Mouse (Mus musculus) C2C12 (cell line): ENCODE measurements around the gene Lemd1. TPM values are rescaled to one million over a fixed set of nuclear protein-coding genes. Genes with fewer than 3 reads are reported as not detected.

Experiments
- H3K27me3 ChIP-seq: one replicate; pipeline ENCODE4 v1.6.1; 2011; ENCODE audit not compliant: control insufficient read depth, insufficient read depth, insufficient read length
- H3K36me3 ChIP-seq: one replicate; pipeline ENCODE4 v1.6.1; 2011; ENCODE audit not compliant: control insufficient read depth, insufficient read depth
- H3K4me3 ChIP-seq: one replicate; pipeline ENCODE4 v1.5.1; 2011; ENCODE audit warnings: mild to moderate bottlenecking, control low read depth; ENCODE audit not compliant: poor library complexity, insufficient read depth, severe bottlenecking
- H3K79me2 ChIP-seq: one replicate; pipeline ENCODE4 v1.6.1; 2011; ENCODE audit not compliant: control insufficient read depth, insufficient read depth
- H3K79me3 ChIP-seq: one replicate; pipeline ENCODE4 v1.6.1; 2011; ENCODE audit warnings: low read depth, control low read depth
- H3ac ChIP-seq: one replicate; pipeline ENCODE3; 2011; ENCODE audit warnings: low read depth; ENCODE audit not compliant: control insufficient read depth, insufficient read length
- CEBPB ChIP-seq: IDR thresholded peaks from one replicate; pipeline ENCODE4 v1.6.1; 2011; ENCODE audit warnings: low read depth, mild to moderate bottlenecking, control low read depth, moderate library complexity
- CTCF ChIP-seq: IDR thresholded peaks from one replicate; pipeline ENCODE4 v1.5.1; 2011; ENCODE audit not compliant: control insufficient read depth, insufficient read depth, insufficient read length
- FOSL1 ChIP-seq: IDR thresholded peaks from one replicate; pipeline ENCODE4 v1.8.0; 2011; ENCODE audit warnings: mild to moderate bottlenecking, low read length; ENCODE audit not compliant: poor library complexity, insufficient read depth, severe bottlenecking
- MAX ChIP-seq: IDR thresholded peaks from one replicate; pipeline ENCODE4 v1.6.1; 2011; ENCODE audit warnings: mild to moderate bottlenecking, control low read depth
- MYOD1 ChIP-seq: IDR thresholded peaks from one replicate; pipeline ENCODE4 v1.6.1; 2011; ENCODE audit warnings: low read depth; ENCODE audit not compliant: control insufficient read depth, insufficient read length
- MYOG ChIP-seq: IDR thresholded peaks from one replicate; pipeline ENCODE4 v1.6.1; 2011; ENCODE audit not compliant: control insufficient read depth, insufficient read length; ENCODE audit errors: extremely low read depth
- USF1 ChIP-seq: IDR thresholded peaks from one replicate; pipeline ENCODE4 v1.6.1; 2011; ENCODE audit warnings: low read depth, mild to moderate bottlenecking, control low read depth, moderate library complexity
- polyA plus RNA-seq: library from polyadenylated mRNA; unstranded; fragments of >200 nt; fragmentation: generic; extraction: Trizol; gene quantifications from one replicate; pipeline ENCODE4 v1.2.1, GENCODE M21; 2012; ENCODE audit warnings: missing spikeins

The Lemd1 gene
- polyA plus RNA-seq, 1 experiment: 0.14 TPM

DNA sequence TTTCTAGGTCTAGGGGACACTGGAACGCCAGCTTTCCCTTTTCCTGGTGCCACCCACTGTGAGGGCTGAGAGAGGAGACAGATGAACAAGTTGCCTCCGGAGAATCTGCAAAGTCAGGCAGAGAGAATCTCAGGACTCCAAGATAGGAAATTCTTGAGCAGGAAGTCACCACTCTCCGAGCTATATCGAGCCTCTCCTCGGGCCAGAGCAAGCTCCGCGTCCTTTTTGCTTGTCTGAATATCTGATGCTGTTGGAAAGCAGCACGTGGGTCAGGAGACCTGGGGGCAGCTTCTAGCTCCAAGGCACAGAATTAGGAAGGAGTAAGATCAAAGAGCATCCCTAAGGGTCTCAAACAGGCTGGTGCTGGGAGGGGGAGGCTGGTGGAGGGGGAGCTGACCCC lies 37.5 kb upstream of the Lemd1 start:
- Histone ChIP-seq H3K27me3 (no peaks in the 10 kb centered on the region), H3K79me2 (no peaks in the 10 kb centered on the region), H3ac (no peak overlapping the region), H3K36me3 (no peaks in the 10 kb centered on the region), H3K79me3 (no peaks in the 10 kb centered on the region), H3K4me3 (no peak overlapping the region)
- no peak for TF ChIP-seq USF1
- no peak for TF ChIP-seq MYOG
- TF ChIP-seq FOSL1: no peak
- TF ChIP-seq CTCF: no peak
- TF ChIP-seq MYOD1: no peak
- TF ChIP-seq MAX: no peak
- TF ChIP-seq CEBPB: no peak

DNA sequence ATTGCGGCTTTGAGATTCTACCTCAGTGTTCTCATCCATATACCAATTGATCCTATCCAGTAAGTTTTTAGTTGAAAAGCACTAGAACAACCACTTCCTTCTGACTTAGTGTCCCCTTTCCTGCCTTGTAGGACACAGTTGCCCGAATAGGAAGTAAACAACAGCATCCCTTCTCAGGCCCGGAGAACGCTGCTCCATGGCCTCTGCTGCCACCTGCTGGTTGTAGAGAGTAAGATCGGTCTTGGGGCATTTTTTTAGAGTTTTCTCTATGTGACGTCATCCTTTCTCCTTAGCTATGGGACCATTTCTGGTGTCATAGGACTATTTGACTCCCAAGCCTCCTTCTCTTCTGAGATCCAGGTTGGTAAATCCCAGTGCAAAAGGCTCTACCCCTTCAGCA lies 35.5 kb upstream of the Lemd1 start:
- H3ac ChIP-seq: no peak overlapping the region
- H3K79me2 ChIP-seq: no peaks in the 10 kb centered on the region
- no peaks in the 10 kb centered on the region for H3K79me3 ChIP-seq
- H3K4me3 ChIP-seq: no peak overlapping the region
- peaks cover 8% of the 10 kb centered on the region for H3K27me3 ChIP-seq
- H3K36me3 ChIP-seq: no peaks in the 10 kb centered on the region
- TF ChIP-seq CTCF: peak; percentile 55
- no peak for TF ChIP-seq FOSL1

DNA sequence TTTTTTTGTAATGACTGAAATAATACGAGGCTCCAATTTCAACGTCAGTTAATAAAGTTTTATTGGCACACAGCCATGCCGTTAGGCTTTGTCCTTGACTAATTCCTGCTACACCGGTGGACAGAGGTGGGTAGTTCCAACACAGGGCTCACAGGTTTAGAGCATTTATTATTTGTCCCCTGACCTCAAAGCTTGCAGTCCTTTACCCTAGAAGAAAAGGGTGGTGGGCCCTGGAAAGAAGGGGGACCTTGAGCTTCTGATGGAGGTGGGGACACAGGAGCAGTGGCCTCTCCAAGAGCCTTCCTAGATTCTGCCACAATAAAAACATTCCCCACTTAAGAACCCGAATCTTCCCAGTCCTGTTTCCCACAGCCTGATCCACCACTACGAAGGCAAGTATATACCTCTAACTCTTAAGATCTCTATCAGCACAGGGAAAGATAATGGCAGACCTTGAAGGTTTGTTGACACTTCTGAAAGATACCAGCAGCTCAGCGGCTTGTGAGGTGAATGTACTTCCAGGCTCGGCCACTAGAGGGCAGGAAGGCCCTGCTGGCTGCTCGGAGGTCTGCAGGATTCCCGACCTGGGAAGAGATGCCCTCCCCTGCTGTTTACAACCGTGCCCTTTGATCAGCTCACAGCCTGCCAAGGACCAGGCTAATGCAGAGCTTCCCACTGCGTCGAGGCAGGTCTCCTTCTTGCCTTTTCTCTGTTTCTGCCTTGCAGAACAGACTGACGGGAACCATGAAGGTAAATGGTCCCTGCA lies 34.0 kb upstream of the Lemd1 start:
- TF ChIP-seq USF1 (no peak), MYOG (no peak), MAX (no peak), CEBPB (no peak), MYOD1 (no peak), CTCF (peak; percentile 88), FOSL1 (no peak)
- Histone ChIP-seq H3K79me2 (no peaks in the 10 kb centered on the region), H3ac (no peak overlapping the region), H3K36me3 (no peaks in the 10 kb centered on the region), H3K4me3 (no peak overlapping the region), H3K79me3 (no peaks in the 10 kb centered on the region), H3K27me3 (peaks cover 8% of the 10 kb centered on the region)

DNA sequence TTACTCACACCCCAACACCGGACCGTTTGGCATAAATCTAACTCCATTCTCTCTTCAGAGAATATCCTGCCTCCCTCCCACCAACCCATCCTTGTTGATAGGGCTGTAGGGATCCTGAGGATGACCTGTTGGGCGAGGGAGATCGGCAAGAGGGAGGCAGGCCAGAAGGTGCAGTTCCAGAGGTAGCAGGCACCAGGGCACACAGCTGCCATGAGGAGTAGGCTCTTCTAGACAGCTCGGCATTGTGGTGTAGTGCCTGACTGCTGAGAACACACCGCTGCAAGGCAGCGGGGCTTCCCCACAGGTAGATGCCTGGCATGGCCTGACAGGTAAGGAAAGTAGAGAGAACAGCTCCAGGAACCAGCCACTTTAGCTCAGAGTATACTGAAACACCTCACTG lies 33.4 kb upstream of the Lemd1 start:
- Histone ChIP-seq H3K79me2 (no peaks in the 10 kb centered on the region), H3K79me3 (no peaks in the 10 kb centered on the region), H3K4me3 (no peak overlapping the region), H3ac (no peak overlapping the region), H3K27me3 (peaks cover 8% of the 10 kb centered on the region), H3K36me3 (no peaks in the 10 kb centered on the region)
- TF ChIP-seq CTCF: no peak

DNA sequence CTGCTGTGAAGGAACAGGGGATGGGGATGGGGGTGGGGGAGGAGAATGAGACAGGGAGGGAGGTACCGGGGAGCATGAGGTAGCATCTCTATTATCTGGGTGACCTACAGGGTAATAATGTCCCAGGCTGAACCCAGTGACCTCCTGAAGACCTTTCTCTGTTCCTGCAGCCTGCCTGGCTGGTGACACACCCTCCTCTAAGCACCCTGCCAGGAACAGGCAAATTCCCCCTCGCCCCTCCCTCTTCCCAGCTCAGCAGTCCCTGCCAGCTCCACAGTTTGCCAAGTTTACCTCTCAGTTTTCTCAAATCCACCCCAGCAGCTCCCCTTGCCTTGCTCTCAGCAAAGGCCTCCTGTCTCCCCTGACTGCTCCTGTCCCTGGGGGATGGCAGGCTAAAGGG lies 32.5 kb upstream of the Lemd1 start:
- Histone ChIP-seq H3K36me3 (no peaks in the 10 kb centered on the region), H3K27me3 (peaks cover 8% of the 10 kb centered on the region)
- no peak for TF ChIP-seq MYOG
- no peak for TF ChIP-seq MYOD1
- TF ChIP-seq CEBPB: no peak
- no peak for TF ChIP-seq USF1
- no peak for TF ChIP-seq MAX
- no peak for TF ChIP-seq CTCF
- no peak for TF ChIP-seq FOSL1

DNA sequence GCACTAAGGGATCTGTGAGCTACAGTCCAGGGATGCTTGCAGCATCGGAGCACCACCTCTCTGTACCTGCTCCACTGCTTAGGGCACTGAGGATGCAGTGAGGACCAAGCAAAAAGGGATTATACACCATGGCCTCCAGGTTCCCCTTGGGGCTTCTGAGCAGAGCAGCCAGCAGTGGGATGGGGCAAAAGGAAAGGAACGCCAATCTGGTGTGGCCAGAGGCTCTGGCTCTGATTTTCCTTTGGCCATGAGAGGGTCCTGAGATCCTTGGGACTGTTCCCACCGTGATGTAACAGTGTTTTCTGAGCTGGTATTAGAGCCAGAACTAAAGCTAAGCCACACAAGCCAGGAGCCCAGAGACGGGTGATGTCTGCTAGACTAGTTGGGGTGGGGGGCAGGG lies 31.6 kb upstream of the Lemd1 start:
- no peak for TF ChIP-seq CEBPB
- TF ChIP-seq MYOG: no peak
- no peak for TF ChIP-seq MYOD1
- no peak for TF ChIP-seq CTCF
- no peak for TF ChIP-seq USF1
- no peak for TF ChIP-seq MAX
- no peak for TF ChIP-seq FOSL1
- Histone ChIP-seq H3K36me3 (no peaks in the 10 kb centered on the region), H3K79me3 (no peaks in the 10 kb centered on the region), H3ac (no peak overlapping the region), H3K79me2 (no peaks in the 10 kb centered on the region), H3K27me3 (peaks cover 8% of the 10 kb centered on the region), H3K4me3 (no peak overlapping the region)

More for the DNA sequence above, 32.5 kb upstream of the Lemd1 start:
- H3K79me3 ChIP-seq: no peaks in the 10 kb centered on the region
- no peak overlapping the region for H3ac ChIP-seq
- no peaks in the 10 kb centered on the region for H3K79me2 ChIP-seq
- no peak overlapping the region for H3K4me3 ChIP-seq
